Mouse (Mus musculus): ENCODE data around the gene Cobl.

Cobl gene

GRCm38 (mm10) chr11:12443614-12444013 lies 21.1 kb downstream of the Cobl start:
- DNase-seq = no peak

GRCm38 (mm10) chr11:12443185-12443584 lies 21.6 kb downstream of the Cobl start:
- DNase-seq = no peak

GRCm38 (mm10) chr11:12442283-12442682 lies 22.5 kb downstream of the Cobl start:
- no peak for DNase-seq

GRCm38 (mm10) chr11:12435905-12436304 lies 28.9 kb downstream of the Cobl start:
- DNase-seq = no peak

- DNase-seq = no peak
Measured at GRCm38 (mm10) chr11:12435018-12435417, 29.7 kb downstream of the Cobl start.

- DNase-seq = no peak
Measured at GRCm38 (mm10) chr11:12434597-12434996, 30.2 kb downstream of the Cobl start.

- DNase-seq = no peak
Measured at GRCm38 (mm10) chr11:12431911-12432310, 32.8 kb downstream of the Cobl start.

GRCm38 (mm10) chr11:12430231-12431041 lies 34.3 kb downstream of the Cobl start:
- no peak for DNase-seq

GRCm38 (mm10) chr11:12426746-12427145 lies 38.0 kb downstream of the Cobl start:
- no peak for DNase-seq

GRCm38 (mm10) chr11:12424205-12424604 lies 40.6 kb downstream of the Cobl start:
- no peak for DNase-seq

GRCm38 (mm10) chr11:12421183-12421582 lies 43.6 kb downstream of the Cobl start:
- DNase-seq = no peak

GRCm38 (mm10) chr11:12420146-12420545 lies 44.6 kb downstream of the Cobl start:
- no peak for DNase-seq

- no peak for DNase-seq
Measured at GRCm38 (mm10) chr11:12416899-12417298, 47.9 kb downstream of the Cobl start.

GRCm38 (mm10) chr11:12415329-12415728 lies 49.4 kb downstream of the Cobl start:
- no peak for DNase-seq

GRCm38 (mm10) chr11:12411950-12412349 lies 52.8 kb downstream of the Cobl start:
- no peak for DNase-seq

GRCm38 (mm10) chr11:12411075-12411807 lies 53.5 kb downstream of the Cobl start:
- no peak for DNase-seq

GRCm38 (mm10) chr11:12409463-12409862 lies 55.3 kb downstream of the Cobl start:
- no peak for DNase-seq

- DNase-seq = no peak
Measured at GRCm38 (mm10) chr11:12407834-12408233, 56.9 kb downstream of the Cobl start.

- DNase-seq = no peak
Measured at GRCm38 (mm10) chr11:12399903-12400302, 64.9 kb downstream of the Cobl start.

GRCm38 (mm10) chr11:12396196-12396595 lies 68.6 kb downstream of the Cobl start:
- no peak for DNase-seq

- no peak for DNase-seq
Measured at GRCm38 (mm10) chr11:12394701-12395100, 70.1 kb downstream of the Cobl start.

GRCm38 (mm10) chr11:12394151-12394550 lies 70.6 kb downstream of the Cobl start:
- no peak for DNase-seq

- no peak for DNase-seq
Measured at GRCm38 (mm10) chr11:12384826-12385225, 79.9 kb downstream of the Cobl start.

GRCm38 (mm10) chr11:12382991-12383390 lies 81.8 kb downstream of the Cobl start:
- no peak for DNase-seq
